Mouse (Mus musculus) cerebellum, adult (tissue): Measurements from ENCODE around the gene Porcn.
A peak's percentile ranks its signal among the peaks of the same experiment; 100 is the strongest.

Experiments used
- ATAC-seq: cut with Nextera tagmentation; 2 replicates; pipeline ENCODE4 v1.9.2; 2017; ENCODE audit warnings: mild to moderate bottlenecking, moderate library complexity, mixed read lengths; ENCODE audit not compliant: insufficient number of reproducible peaks, low FRiP score, low TSS enrichment

The Porcn gene

GRCm38 (mm10) chrX:8207224-8207623 is 899 bp upstream of the Porcn start:
- ATAC-seq, result no peak

- ATAC-seq, result no peak
Measured at GRCm38 (mm10) chrX:8206694-8207197, 421 bp upstream of the Porcn start.

GRCm38 (mm10) chrX:8205551-8205950 is 774 bp downstream of the Porcn start:
- peak; percentile 90 for ATAC-seq

GRCm38 (mm10) chrX:8205088-8205487 is 1.2 kb downstream of the Porcn start:
- no peak for ATAC-seq

- no peak for ATAC-seq
Measured at GRCm38 (mm10) chrX:8204076-8204475, 2.2 kb downstream of the Porcn start.

GRCm38 (mm10) chrX:8203105-8203504 is 3.2 kb downstream of the Porcn start:
- no peak for ATAC-seq

- 0 out of 2 replicates have a peak, but pooled peaks have one; percentile 28 for ATAC-seq
Measured at GRCm38 (mm10) chrX:8193419-8193723, 13.0 kb downstream of the Porcn start, which contains the start of gene Ebp. Ebp (minus strand) TSS chrX:8193512.

GRCm38 (mm10) chrX:8192640-8193418 is 13.5 kb downstream of the Porcn start:
- peak; percentile 99 for ATAC-seq

GRCm38 (mm10) chrX:8192126-8192639 is 14.1 kb downstream of the Porcn start:
- no peak for ATAC-seq

GRCm38 (mm10) chrX:8182871-8183540 is 23.3 kb downstream of the Porcn start:
- no peak for ATAC-seq

- ATAC-seq, result no peak
Measured at GRCm38 (mm10) chrX:8179646-8180045, 26.7 kb downstream of the Porcn start.

GRCm38 (mm10) chrX:8178871-8179270 is 27.5 kb downstream of the Porcn start:
- ATAC-seq, result no peak

GRCm38 (mm10) chrX:8175504-8176385 is 30.6 kb downstream of the Porcn start, which contains the start of gene Tbc1d25:
Tbc1d25 (minus strand) TSS chrX:8176181.
- peak; percentile 90 for ATAC-seq

GRCm38 (mm10) chrX:8175169-8175503 is 31.2 kb downstream of the Porcn start:
- ATAC-seq, result no peak

- ATAC-seq, result no peak
Measured at GRCm38 (mm10) chrX:8167716-8168647, 38.3 kb downstream of the Porcn start.

GRCm38 (mm10) chrX:8164471-8164870 is 41.9 kb downstream of the Porcn start:
- ATAC-seq, result peak; percentile 15; the same call in 1 of the 2 replicates

- peak; percentile 72; the same call in 1 of the 2 replicates for ATAC-seq
Measured at GRCm38 (mm10) chrX:8163076-8163475, 43.2 kb downstream of the Porcn start.

GRCm38 (mm10) chrX:8145153-8145991 is 61.0 kb downstream of the Porcn start, which contains the start of gene Rbm3:
Rbm3 (minus strand) TSS chrX:8145880.
- ATAC-seq, result peak; percentile 93; the same call in 1 of the 2 replicates
